Mouse (Mus musculus) testis, adult 2 months (tissue): ENCODE measurements around the gene Scube1. TPM values are rescaled to one million over a fixed set of nuclear protein-coding genes. Genes with fewer than 3 reads are reported as not detected.

Experiments used
- H3K27ac ChIP-seq: fragments of 200-500 bp; 2 replicates; pipeline ENCODE4 v1.5.1; 2012; ENCODE audit warnings: low read depth, low read length; ENCODE audit not compliant: control insufficient read depth, insufficient read depth
- H3K27me3 ChIP-seq: fragments of 200-500 bp; 2 replicates; pipeline ENCODE4 v1.6.1; 2012; ENCODE audit warnings: mild to moderate bottlenecking, low read length, moderate library complexity; ENCODE audit not compliant: control insufficient read depth, insufficient read depth
- H3K36me3 ChIP-seq: fragments of 200-500 bp; 2 replicates; pipeline ENCODE4 v1.6.1; 2012; ENCODE audit warnings: mild to moderate bottlenecking, low read length; ENCODE audit not compliant: control insufficient read depth, insufficient read depth
- H3K4me1 ChIP-seq: fragments of 200-500 bp; 2 replicates; pipeline ENCODE4 v1.6.1; 2012; ENCODE audit warnings: low read length; ENCODE audit not compliant: control insufficient read depth, insufficient read depth
- H3K4me3 ChIP-seq: fragments of 200-500 bp; 2 replicates; pipeline ENCODE4 v1.5.1; 2012; ENCODE audit warnings: low read depth, mild to moderate bottlenecking, low read length, moderate library complexity, mixed read lengths; ENCODE audit not compliant: control insufficient read depth
- CTCF ChIP-seq: fragments of 200-500 bp; IDR thresholded peaks from 2 replicates; pipeline ENCODE4 v1.5.1; 2012; ENCODE audit warnings: low read depth, mild to moderate bottlenecking, inconsistent platforms, low read length, moderate library complexity; ENCODE audit not compliant: control insufficient read depth, insufficient read depth, insufficient replicate concordance
- POLR2A ChIP-seq: fragments of 200-500 bp; IDR thresholded peaks from 2 replicates; pipeline ENCODE4 v1.6.1; 2012; ENCODE audit warnings: low read depth, mild to moderate bottlenecking, inconsistent platforms, low read length, moderate library complexity; ENCODE audit not compliant: control insufficient read depth
- polyA plus RNA-seq: library from polyadenylated mRNA; depleted of rRNA; stranded (reverse); fragments of >200 nt; gene quantifications from 2 replicates; pipeline ENCODE4 v1.2.3, GENCODE M21; 2012

The Scube1 gene
- polyA plus RNA-seq, 1 experiment: 1.4 TPM

DNA sequence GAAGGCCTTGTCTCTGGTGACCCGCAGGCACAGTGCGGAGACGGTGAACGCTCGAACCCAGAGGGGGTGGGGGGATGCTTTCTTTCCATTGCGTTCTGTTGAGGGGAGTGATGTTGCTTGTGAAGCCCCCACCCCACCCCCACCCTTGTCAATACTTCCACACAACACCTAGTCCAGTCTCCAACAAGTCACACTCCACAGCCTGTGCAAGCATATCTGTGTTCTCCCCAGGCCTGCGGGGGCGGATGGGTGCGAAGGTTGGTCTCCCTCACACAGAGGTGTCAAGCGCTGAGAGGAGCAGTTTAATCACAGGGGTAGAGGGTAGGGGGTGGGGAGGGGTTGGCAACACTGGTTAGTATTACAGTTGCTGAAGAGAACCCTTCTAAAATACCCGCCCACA is 118.6 kb downstream of the Scube1 start:
- Histone ChIP-seq H3K4me3 (no peak overlapping the region), H3K4me1 (peaks cover 2% of the 10 kb centered on the region; the same call in 1 of the 2 replicates), H3K27me3 (no peaks in the 10 kb centered on the region), H3K36me3 (no peaks in the 10 kb centered on the region), H3K27ac (no peak overlapping the region)
- no peak for TF ChIP-seq CTCF
- TF ChIP-seq POLR2A: no peak

GRCm38 (mm10) chr15:83603426-83603825 is 121.4 kb downstream of the Scube1 start:
- Histone ChIP-seq H3K36me3 (no peaks in the 10 kb centered on the region), H3K4me1 (peaks cover 2% of the 10 kb centered on the region; the same call in 1 of the 2 replicates), H3K4me3 (no peak overlapping the region), H3K27ac (no peak overlapping the region), H3K27me3 (no peaks in the 10 kb centered on the region)
- TF ChIP-seq CTCF: no peak
- no peak for TF ChIP-seq POLR2A

DNA sequence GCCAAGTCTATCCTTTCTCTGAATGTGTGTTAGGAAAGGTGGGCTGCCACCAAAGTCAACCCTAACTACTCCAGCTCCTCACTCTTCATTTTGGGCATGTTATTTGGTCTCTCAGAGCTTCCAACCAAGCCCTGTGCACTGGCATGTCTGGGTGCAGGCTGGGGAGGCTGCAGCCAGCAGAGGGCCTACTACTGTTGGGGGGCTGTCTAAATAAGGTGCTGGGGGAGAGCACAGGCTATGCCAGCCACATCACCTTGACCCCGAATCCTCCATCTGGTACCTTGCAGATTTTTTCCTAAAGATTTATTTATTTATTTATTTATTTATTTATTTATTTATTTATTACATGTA is 121.8 kb downstream of the Scube1 start:
- Histone ChIP-seq H3K4me3 (no peak overlapping the region), H3K27ac (no peak overlapping the region)

DNA sequence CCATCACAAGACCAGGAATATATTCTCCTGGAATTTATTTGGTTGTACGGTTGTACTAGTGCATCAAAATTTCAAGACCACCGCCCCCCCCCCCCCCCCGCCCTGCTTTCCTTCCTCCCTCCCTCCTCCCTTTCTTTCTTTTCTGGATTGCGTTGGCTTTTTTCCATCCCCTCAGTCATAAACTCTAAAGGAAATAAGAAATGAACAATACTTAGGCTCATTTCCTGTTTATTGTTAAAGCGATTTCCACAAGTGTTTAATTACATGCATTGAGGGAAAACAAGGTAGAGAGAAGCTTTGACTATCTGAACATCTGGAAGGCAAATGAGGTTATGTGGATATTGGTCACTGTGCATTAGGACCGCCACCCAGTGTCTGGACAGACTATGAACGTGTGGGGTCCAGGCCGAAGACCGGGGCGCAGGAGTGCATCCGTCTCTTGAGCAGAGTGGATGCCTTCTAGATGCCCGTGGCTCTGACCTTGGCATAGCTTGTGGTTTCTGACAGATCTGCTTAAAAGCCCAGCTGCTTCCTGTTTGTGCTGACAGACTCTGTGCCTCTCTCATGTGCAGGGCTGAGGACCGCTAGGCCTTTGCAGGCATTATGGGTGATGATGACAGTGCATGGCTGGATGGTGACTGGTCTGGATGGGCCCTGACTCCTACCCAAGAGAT is 122.3 kb downstream of the Scube1 start:
- TF ChIP-seq POLR2A: no peak
- no peak for TF ChIP-seq CTCF
- no peaks in the 10 kb centered on the region for H3K36me3 ChIP-seq
- H3K27ac ChIP-seq: no peak overlapping the region
- peaks cover 2% of the 10 kb centered on the region; the same call in 1 of the 2 replicates for H3K4me1 ChIP-seq
- H3K27me3 ChIP-seq: no peaks in the 10 kb centered on the region
- H3K4me3 ChIP-seq: no peak overlapping the region

More for the DNA sequence above, 121.8 kb downstream of the Scube1 start:
- no peak for TF ChIP-seq POLR2A
- no peak for TF ChIP-seq CTCF
- Histone ChIP-seq H3K36me3 (no peaks in the 10 kb centered on the region), H3K4me1 (peaks cover 2% of the 10 kb centered on the region; the same call in 1 of the 2 replicates), H3K27me3 (no peaks in the 10 kb centered on the region)

DNA sequence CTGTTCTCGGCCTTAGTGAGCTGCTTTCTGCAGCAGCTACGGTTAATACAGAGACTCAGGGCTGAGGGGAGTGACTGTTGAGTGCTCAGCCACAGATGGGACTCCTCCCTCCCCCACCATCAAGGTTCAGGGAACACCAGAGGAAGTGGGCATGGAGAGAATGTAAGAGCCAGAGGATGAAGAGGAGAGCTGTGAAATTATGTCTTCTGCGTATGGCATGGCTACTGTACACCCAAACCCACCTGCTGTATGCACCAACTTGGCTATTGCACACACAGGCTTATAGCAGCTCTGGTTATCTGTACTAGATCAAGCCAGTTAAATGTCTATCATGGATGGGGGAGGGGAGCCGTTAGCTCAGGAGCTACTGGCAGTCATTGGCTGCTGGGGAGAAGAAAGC is 123.6 kb downstream of the Scube1 start:
- Histone ChIP-seq H3K27me3 (no peaks in the 10 kb centered on the region), H3K27ac (no peak overlapping the region), H3K4me1 (no peaks in the 10 kb centered on the region), H3K4me3 (no peak overlapping the region), H3K36me3 (no peaks in the 10 kb centered on the region)
- no peak for TF ChIP-seq CTCF
- no peak for TF ChIP-seq POLR2A

GRCm38 (mm10) chr15:83596833-83597232 is 128.0 kb downstream of the Scube1 start:
- no peaks in the 10 kb centered on the region for H3K36me3 ChIP-seq
- TF ChIP-seq CTCF: no peak
- no peak for TF ChIP-seq POLR2A
- H3K27me3 ChIP-seq: no peaks in the 10 kb centered on the region
- H3K4me3 ChIP-seq: no peak overlapping the region
- H3K4me1 ChIP-seq: peaks cover 9% of the 10 kb centered on the region
- no peak overlapping the region for H3K27ac ChIP-seq

GRCm38 (mm10) chr15:83595364-83595711 is 129.5 kb downstream of the Scube1 start:
- no peak overlapping the region; the same call in 1 of the 2 replicates for H3K4me3 ChIP-seq
- peaks cover 9% of the 10 kb centered on the region for H3K4me1 ChIP-seq
- TF ChIP-seq CTCF (no peak), POLR2A (no peak)
- no peak overlapping the region for H3K27ac ChIP-seq
- H3K36me3 ChIP-seq: no peaks in the 10 kb centered on the region
- no peaks in the 10 kb centered on the region for H3K27me3 ChIP-seq
